Mouse (Mus musculus) liver, embryonic 11.5 days (tissue): ENCODE results near the gene Cmip. TPM values are rescaled to one million over a fixed set of nuclear protein-coding genes. Genes with fewer than 3 reads are reported as not detected.

Experiments used
- ATAC-seq: fragments of 200-750 bp; cut with Nextera tagmentation; replicated peaks from 2 replicates; pipeline ENCODE4 v1.8.0; 2017; ENCODE audit warnings: moderate number of reproducible peaks, mild to moderate bottlenecking, moderate TSS enrichment, moderate library complexity; ENCODE audit not compliant: low FRiP score
- DNase-seq: peaks from one replicate; pipeline ENCODE4 v3.0.0-alpha.2; 2017; ENCODE audit warnings: low spot score
- H3K27ac ChIP-seq: fragments of 300-500 bp; sonication (generic); 2 replicates; pipeline ENCODE4 v1.5.1; 2014; ENCODE audit warnings: mild to moderate bottlenecking, low read depth, low read length, control low read depth
- H3K27me3 ChIP-seq: fragments of 300-500 bp; sonication (generic); replicated peaks from 2 replicates; pipeline ENCODE4 v1.6.1; 2014; ENCODE audit warnings: low read length, mixed read lengths; ENCODE audit not compliant: control insufficient read depth, insufficient read depth
- H3K36me3 ChIP-seq: fragments of 300-500 bp; sonication (generic); 2 replicates; pipeline ENCODE4 v1.6.1; 2014; ENCODE audit warnings: mild to moderate bottlenecking, low read length, moderate library complexity, mixed read lengths; ENCODE audit not compliant: control insufficient read depth, insufficient read depth
- H3K4me1 ChIP-seq: fragments of 300-500 bp; sonication (generic); replicated peaks from 2 replicates; pipeline ENCODE4 v1.6.1; 2014; ENCODE audit warnings: low read length, mixed read lengths; ENCODE audit not compliant: control insufficient read depth, insufficient read depth
- H3K4me2 ChIP-seq: fragments of 300-500 bp; sonication (generic); 2 replicates; pipeline ENCODE4 v1.6.1; 2014; ENCODE audit warnings: mild to moderate bottlenecking, control low read depth, moderate library complexity
- H3K4me3 ChIP-seq: fragments of 300-500 bp; sonication (generic); 2 replicates; pipeline ENCODE4 v1.5.1; 2014; ENCODE audit warnings: low read depth, low read length, control low read depth
- H3K9ac ChIP-seq: fragments of 300-500 bp; sonication (generic); 2 replicates; pipeline ENCODE4 v1.6.1; 2014; ENCODE audit warnings: low read depth, low read length, control low read depth
- H3K9me3 ChIP-seq: fragments of 300-500 bp; sonication (generic); 2 replicates; pipeline ENCODE4 v1.6.1; 2016; ENCODE audit warnings: low read length, inconsistent platforms, mixed read lengths; ENCODE audit not compliant: control insufficient read depth
- WGBS: fragments of 180-500 bp; shearing (Covaris S2); extraction: QIAGEN DNeasy Blood & Tissue Kit; methylation state at CpG from one replicate; pipeline ENCODE4 v1.1.7; 2014; 5-methylcytosine and 5-hydroxymethylcytosine counted together
- polyA plus RNA-seq: library from polyadenylated mRNA; unstranded; fragments of >200 nt; fragmentation: Nextera tagmentation; extraction: Ambion mirVana; gene quantifications from 2 replicates; pipeline ENCODE4 v1.2.1, GENCODE M21; 2014

The Cmip gene
- polyA plus RNA-seq, 1 experiment from 2014 or later = 17.1 TPM

- Histone ChIP-seq H3K9me3 (no peaks in the 10 kb centered on the region), H3K4me2 (no peak overlapping the region), H3K9ac (no peak overlapping the region), H3K36me3 (no peaks in the 10 kb centered on the region; the same call in 1 of the 2 replicates), H3K4me1 (peaks cover 64% of the 10 kb centered on the region), H3K27me3 (no peaks in the 10 kb centered on the region), H3K27ac (peak overlapping the region; percentile 32; the same call in 1 of the 2 replicates), H3K4me3 (no peak overlapping the region)
- 0 out of 2 replicates have a peak, but pooled peaks have one; percentile 14 for ATAC-seq
- WGBS = 69% methylated on average over 7 of the region's 7 CpGs
- DNase-seq = no peak
Observed at GRCm38 (mm10) chr8:117280488-117280887, 23.6 kb downstream of the Cmip start.

GRCm38 (mm10) chr8:117281676-117282075 is 24.8 kb downstream of the Cmip start:
- H3K27ac ChIP-seq = peak overlapping the region; percentile 60
- DNase-seq = no peak
- H3K27me3 ChIP-seq = no peaks in the 10 kb centered on the region
- peaks cover 62% of the 10 kb centered on the region for H3K4me1 ChIP-seq
- H3K36me3 ChIP-seq = peaks cover 3% of the 10 kb centered on the region; the same call in 1 of the 2 replicates
- 78% methylated on average over 10 of the region's 10 CpGs for WGBS
- ATAC-seq = no peak
- peak overlapping the region; percentile 34; the same call in 1 of the 2 replicates for H3K9ac ChIP-seq
- no peaks in the 10 kb centered on the region for H3K9me3 ChIP-seq
- no peak overlapping the region for H3K4me3 ChIP-seq
- H3K4me2 ChIP-seq = peak overlapping the region; percentile 41

- ATAC-seq (no peak; the same call in 1 of the 2 replicates), DNase-seq (no peak)
- H3K27ac ChIP-seq = peak overlapping the region; percentile 60
- H3K4me1 ChIP-seq = peaks cover 61% of the 10 kb centered on the region
- H3K4me2 ChIP-seq = peak overlapping the region; percentile 41
- H3K9me3 ChIP-seq = no peaks in the 10 kb centered on the region
- H3K4me3 ChIP-seq = no peak overlapping the region
- WGBS = 51% methylated on average over 17 of the region's 17 CpGs
- peak overlapping the region; percentile 34; the same call in 1 of the 2 replicates for H3K9ac ChIP-seq
- H3K36me3 ChIP-seq = peaks cover 3% of the 10 kb centered on the region; the same call in 1 of the 2 replicates
- no peaks in the 10 kb centered on the region for H3K27me3 ChIP-seq
Observed at GRCm38 (mm10) chr8:117282141-117282950, 25.5 kb downstream of the Cmip start.

GRCm38 (mm10) chr8:117284768-117285484 is 28.1 kb downstream of the Cmip start:
- no peaks in the 10 kb centered on the region for H3K27me3 ChIP-seq
- peaks cover 3% of the 10 kb centered on the region; the same call in 1 of the 2 replicates for H3K36me3 ChIP-seq
- H3K9ac ChIP-seq = no peak overlapping the region
- no peak for DNase-seq
- no peak for ATAC-seq
- WGBS = 83% methylated on average over 9 of the region's 9 CpGs
- H3K4me2 ChIP-seq = no peak overlapping the region
- peaks cover 47% of the 10 kb centered on the region for H3K4me1 ChIP-seq
- no peak overlapping the region for H3K27ac ChIP-seq
- H3K4me3 ChIP-seq = no peak overlapping the region
- no peaks in the 10 kb centered on the region for H3K9me3 ChIP-seq

GRCm38 (mm10) chr8:117287966-117288365 is 31.1 kb downstream of the Cmip start:
- Histone ChIP-seq H3K9ac (no peak overlapping the region), H3K36me3 (peaks cover 3% of the 10 kb centered on the region; the same call in 1 of the 2 replicates), H3K27me3 (no peaks in the 10 kb centered on the region), H3K27ac (no peak overlapping the region), H3K4me1 (peaks cover 40% of the 10 kb centered on the region), H3K9me3 (no peaks in the 10 kb centered on the region), H3K4me2 (no peak overlapping the region), H3K4me3 (no peak overlapping the region)
- 43% methylated on average over 8 of the region's 8 CpGs for WGBS
- DNase-seq (no peak), ATAC-seq (no peak)

GRCm38 (mm10) chr8:117289016-117289415 is 32.2 kb downstream of the Cmip start:
- H3K9me3 ChIP-seq = no peaks in the 10 kb centered on the region
- no peak overlapping the region for H3K4me2 ChIP-seq
- no peak overlapping the region for H3K27ac ChIP-seq
- peaks cover 40% of the 10 kb centered on the region for H3K4me1 ChIP-seq
- no peak for DNase-seq
- H3K4me3 ChIP-seq = no peak overlapping the region
- H3K36me3 ChIP-seq = peaks cover 3% of the 10 kb centered on the region; the same call in 1 of the 2 replicates
- WGBS = 82% methylated on average over 9 of the region's 9 CpGs
- ATAC-seq = no peak
- no peaks in the 10 kb centered on the region for H3K27me3 ChIP-seq
- H3K9ac ChIP-seq = no peak overlapping the region

- H3K4me2 ChIP-seq = no peak overlapping the region
- H3K27ac ChIP-seq = no peak overlapping the region
- peaks cover 3% of the 10 kb centered on the region; the same call in 1 of the 2 replicates for H3K36me3 ChIP-seq
- peaks cover 50% of the 10 kb centered on the region for H3K4me1 ChIP-seq
- H3K4me3 ChIP-seq = no peak overlapping the region
- H3K27me3 ChIP-seq = no peaks in the 10 kb centered on the region
- 81% methylated on average over 7 of the region's 7 CpGs for WGBS
- no peaks in the 10 kb centered on the region for H3K9me3 ChIP-seq
- H3K9ac ChIP-seq = no peak overlapping the region
- no peak for ATAC-seq
- no peak for DNase-seq
Observed at GRCm38 (mm10) chr8:117290506-117290905, 33.6 kb downstream of the Cmip start.

- Histone ChIP-seq H3K9ac (no peak overlapping the region), H3K36me3 (no peaks in the 10 kb centered on the region), H3K9me3 (no peaks in the 10 kb centered on the region), H3K4me2 (no peak overlapping the region), H3K27me3 (no peaks in the 10 kb centered on the region), H3K4me1 (peaks cover 63% of the 10 kb centered on the region), H3K4me3 (no peak overlapping the region), H3K27ac (no peak overlapping the region)
- no peak for ATAC-seq
- WGBS = 46% methylated on average over 8 of the region's 8 CpGs
- DNase-seq = no peak
Observed at GRCm38 (mm10) chr8:117292262-117292661, 35.4 kb downstream of the Cmip start.
